Mouse (Mus musculus): Measurements from ENCODE around the gene 1700029I15Rik. TPM values are rescaled to one million over a fixed set of nuclear protein-coding genes. Genes with fewer than 3 reads are reported as not detected.

1700029I15Rik gene
- polyA plus RNA-seq (2017; shearing (Covaris generic)) = 10.2 TPM

DNA sequence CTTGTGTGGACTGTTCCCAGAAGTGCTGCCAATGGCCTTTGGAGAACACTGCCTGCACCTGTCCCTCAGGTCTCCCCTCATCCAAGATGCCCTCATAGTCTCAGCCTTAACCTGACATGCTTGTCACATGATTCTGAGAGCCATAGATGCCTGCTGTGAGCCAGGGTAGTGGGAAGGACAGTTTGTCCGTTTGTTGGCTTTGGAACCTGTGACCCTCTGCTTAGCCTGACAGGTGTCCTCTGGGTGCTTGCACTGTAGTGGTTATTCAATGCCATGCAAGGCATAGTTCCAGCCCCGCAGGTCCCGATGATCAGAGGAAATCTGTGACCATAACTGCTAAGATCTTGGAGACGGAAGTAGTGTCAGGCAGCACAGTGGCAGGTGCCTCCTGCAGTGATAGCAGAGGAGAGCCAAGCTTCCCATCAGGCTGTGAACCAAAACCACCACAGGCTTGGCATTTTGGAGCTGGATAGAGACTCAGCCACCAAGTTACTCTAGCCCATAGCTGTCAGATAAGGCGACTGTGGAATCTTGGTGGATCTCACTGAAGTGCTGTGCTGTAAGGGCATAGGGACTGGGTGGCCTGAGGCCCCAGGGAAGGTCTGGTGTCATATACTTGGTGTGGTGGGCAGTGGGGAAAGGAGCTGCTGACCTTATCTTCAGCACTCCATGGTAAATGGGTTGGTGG lies at the start of gene 1700029I15Rik:
TSS of gene 1700029I15Rik (plus strand) at position 638 of the 688 bp plus-strand sequence.

GRCm38 (mm10) chr2:92374514-92374913 lies 7.8 kb upstream of the 1700029I15Rik start, which contains the start of the genes Pex16 and Large2:
Pex16 (plus strand) TSS chr2:92374676.
Large2 (minus strand) TSS chr2:92374869.

DNA sequence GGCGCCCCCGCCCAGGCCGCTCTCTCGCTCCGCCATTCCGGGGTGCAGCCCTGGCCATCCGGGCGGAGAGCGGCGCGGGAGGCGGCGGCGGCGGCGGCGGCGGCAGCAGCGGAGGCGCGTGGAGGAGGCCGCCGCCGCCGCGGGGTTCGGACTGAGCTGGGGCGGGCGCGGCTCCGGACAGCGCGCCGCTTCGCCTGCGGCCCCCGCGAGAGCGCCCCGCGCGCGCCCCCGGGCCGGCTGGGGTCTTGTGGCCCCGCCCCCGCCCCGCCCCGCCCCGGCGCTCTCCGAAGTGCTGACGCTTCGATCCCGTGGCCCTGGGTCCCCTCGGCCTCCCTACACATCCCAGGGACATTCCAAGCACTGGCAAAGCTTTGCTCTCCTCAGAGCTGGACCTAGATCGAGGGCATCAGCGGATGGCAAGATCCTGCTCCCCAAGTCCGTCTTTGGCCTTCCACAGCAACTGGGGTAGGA lies 18.8 kb downstream of the 1700029I15Rik start, which contains the start of gene Mapk8ip1:
TSS of gene Mapk8ip1 (minus strand) at position 173 of the 471 bp plus-strand sequence.

DNA sequence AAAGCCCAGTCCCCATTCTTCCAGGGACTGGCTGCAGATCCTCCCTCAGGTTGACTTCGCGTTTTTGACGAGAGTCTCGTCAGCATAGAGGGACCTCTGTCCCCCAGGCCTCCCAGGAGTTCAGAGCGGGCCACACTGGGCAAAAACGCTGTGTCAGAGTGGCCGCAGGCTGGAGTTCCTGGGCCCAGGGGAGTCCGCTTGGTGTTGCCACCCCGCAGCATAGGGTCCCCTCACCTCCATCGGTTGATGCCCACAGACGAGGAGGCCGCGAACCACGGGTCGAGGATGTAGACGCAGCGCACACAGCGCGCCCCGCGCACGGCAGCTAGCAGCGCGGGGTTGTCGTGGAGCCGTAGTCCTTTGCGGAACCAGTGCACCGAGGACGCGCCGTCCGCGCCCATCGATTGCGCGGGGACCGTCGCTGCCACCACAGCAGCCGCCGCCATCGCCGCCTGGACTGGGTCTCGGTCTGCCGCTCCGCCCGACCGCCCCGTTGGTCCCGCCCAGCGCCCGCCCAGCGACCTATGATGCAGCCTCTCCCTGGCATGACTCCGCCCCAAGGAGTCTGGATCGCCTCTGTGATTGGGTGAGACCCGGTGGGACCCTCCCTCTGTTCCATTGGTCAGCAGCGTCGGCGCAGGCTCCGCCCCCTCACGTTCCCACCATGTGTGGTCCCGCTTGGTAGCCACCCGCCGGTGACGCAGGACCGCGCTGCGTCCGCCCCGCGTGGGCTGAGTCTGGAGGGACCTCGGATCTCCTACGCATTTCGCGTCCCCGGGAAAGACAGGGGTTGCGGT lies 51.4 kb downstream of the 1700029I15Rik start, which contains the start of gene Cry2:
TSS of gene Cry2 (minus strand) at position 466 of the 797 bp plus-strand sequence.

Other genes with a start within 250 kb of the 1700029I15Rik start
- 70.1 TPM for gene Pex16, start 7.9 kb upstream of the 1700029I15Rik start, polyA plus RNA-seq (2017; shearing (Covaris generic))
- gene Large2, start 7.7 kb upstream of the 1700029I15Rik start, polyA plus RNA-seq (2017; shearing (Covaris generic)) = 0.84 TPM
- gene Mapk8ip1, start 18.7 kb downstream of the 1700029I15Rik start, polyA plus RNA-seq (2017; shearing (Covaris generic)) = 2.3 TPM
- 17.3 TPM for gene Cry2, start 51.5 kb downstream of the 1700029I15Rik start, polyA plus RNA-seq (2017; shearing (Covaris generic))
- gene Slc35c1, start 78.0 kb downstream of the 1700029I15Rik start, polyA plus RNA-seq (2017; shearing (Covaris generic)) = 84.2 TPM
- gene Chst1, start 217.2 kb downstream of the 1700029I15Rik start, polyA plus RNA-seq (2017; shearing (Covaris generic)) = 0.15 TPM

All from inflammation-experienced regulatory T-cells, adult 16 weeks (primary cell).